Mouse (Mus musculus): ENCODE results near the gene Chid1.
A peak's percentile ranks its signal among the peaks of the same experiment; 100 is the strongest.

The Chid1 gene

DNA sequence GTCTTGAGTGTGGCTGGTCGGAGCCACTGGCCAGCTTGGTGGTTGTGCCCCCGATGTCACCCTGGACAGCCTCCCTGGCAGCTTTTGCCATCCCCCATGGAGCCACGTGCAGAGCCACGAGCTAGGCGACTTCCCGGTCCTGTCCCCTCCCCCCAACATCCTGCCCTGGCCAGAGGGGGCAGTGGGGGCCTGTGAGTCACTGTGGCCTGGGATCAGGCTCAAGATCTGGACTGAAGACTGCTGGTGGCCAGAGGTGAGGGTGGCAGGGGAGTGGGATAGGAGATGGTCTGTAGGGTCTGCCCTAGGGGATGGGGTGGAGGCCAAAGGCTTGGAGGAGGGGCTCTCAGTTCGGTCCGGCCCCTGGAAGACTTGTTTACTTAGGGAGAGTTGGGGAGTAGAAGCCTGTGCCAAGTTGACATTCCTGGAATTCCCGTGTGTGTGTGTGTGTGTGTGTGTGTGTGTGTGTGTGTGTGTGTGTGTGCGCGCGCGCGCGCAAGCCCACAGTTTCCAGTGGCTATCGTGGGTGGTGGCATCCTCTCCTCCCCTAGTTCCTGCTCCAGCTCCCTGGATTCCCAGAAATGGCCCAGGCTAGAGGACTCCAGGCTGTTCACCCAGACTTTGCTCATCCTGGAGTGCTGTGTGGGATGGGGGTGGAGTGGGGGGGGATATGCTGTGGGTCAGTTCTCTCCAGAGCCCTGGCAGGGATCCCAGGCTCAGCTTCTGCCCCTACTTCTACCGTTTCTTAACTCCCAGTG lies 63.3 kb downstream of the Chid1 start:
- DNase-seq (ENCODE audit: low spot score in 2 of 2): no peak

DNA sequence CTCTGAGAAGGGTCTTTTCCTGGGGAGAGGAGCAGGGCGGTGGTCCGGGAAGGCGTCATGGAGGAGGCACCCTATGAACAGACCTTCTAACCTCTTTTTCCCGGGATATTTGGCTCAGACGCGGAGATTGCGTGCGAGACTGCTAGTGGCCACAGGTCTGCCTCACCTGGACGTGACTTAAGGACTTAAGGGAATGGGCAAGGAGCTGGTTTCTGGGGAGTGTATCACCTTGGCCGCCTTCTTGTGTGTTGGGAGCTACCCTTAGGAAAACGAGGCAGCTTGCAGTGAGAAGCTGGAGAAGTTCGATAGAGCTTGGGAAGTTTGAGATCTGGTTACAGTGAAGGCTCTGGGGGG lies 63.9 kb downstream of the Chid1 start:
- DNase-seq (ENCODE audit: low spot score in 2 of 2): no peak

DNA sequence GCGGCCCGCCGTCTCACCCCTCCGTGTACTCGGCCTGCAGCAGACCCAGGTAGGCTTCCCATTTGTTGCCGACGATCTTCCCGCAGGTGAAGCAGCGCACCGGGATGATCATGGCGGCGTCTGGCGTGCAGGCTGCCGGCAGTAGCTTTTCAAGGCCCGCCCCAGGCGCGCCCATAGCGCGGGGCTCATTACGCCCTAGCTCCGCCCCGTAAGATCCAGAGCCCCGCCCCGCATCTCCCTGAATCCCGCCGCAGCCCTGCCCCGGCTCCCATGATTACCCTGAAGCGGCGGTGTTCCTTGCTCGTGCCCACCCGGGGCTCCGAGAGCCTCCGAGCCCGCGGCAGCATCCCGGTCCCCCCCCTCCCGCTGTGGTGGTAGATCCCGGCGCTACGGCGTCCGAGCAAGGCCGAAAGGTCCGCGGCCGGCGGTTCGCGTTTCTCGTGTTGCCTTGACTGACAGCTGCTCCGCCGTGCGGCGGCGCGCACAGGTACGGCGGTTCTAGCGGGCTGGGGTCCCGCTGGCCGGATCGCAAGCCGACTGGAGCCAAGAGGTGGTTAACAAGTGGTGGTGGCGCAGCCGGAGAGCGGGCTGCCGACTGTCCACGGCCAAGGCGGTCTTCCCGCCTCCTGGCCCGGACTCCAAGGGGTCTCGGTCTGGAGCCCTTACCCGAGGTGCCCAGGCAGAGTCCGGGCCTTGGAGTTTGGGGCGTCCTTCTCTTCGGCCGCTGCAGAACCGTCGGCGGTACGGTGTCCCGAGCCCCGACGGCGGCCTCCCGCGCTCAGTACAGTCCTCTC lies 64.4 kb downstream of the Chid1 start, which contains the start of the genes Polr2l and Tspan4:
Gene Polr2l, minus strand, starts transcription at position 122 of the 794 bp plus-strand sequence.
Gene Tspan4, plus strand, starts transcription at position 230 of the 794 bp plus-strand sequence.
- peak; percentile 79 to 86 for DNase-seq (ENCODE audit: low spot score in 2 of 2)

DNA sequence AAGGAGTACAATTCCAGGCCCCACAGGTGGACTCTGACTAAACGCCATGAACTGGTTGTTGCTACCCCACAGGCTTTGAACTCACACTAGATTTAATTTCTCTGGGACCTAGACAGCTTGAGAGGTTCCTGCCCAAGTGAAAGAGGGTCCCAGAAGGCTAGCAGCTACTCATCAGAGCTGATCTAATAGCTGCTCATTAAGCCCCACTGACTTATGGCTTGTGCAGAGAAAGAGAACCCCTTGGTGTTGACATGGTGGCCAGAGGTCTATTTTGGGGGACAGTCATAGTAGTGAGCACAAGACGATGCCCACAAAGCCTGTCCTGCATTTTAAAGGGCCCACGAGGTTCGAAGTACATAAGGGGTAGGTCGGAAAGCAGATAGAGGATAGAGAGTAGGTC lies 65.5 kb downstream of the Chid1 start:
- DNase-seq (ENCODE audit: low spot score in 2 of 2): no peak

DNA sequence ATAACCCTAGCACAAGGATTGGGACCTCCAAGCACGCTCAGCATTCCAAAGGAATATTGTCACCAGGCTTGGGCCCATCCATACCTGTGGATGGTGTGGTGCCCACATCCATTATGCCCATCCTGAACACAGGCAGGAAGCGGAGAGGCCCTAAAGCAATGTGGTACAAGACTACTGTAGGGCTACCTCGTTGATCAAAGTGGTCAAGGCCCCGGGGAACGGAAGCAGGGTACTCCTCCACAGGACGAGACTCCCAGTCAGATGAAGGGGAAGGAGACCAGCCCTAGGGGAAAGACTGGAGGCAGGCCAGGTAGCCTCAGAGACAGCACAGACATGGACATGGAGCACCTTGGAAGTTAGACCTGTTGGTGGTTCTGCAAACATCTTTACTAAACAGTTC lies 66.9 kb downstream of the Chid1 start:
- DNase-seq (ENCODE audit: low spot score in 2 of 2): no peak

DNA sequence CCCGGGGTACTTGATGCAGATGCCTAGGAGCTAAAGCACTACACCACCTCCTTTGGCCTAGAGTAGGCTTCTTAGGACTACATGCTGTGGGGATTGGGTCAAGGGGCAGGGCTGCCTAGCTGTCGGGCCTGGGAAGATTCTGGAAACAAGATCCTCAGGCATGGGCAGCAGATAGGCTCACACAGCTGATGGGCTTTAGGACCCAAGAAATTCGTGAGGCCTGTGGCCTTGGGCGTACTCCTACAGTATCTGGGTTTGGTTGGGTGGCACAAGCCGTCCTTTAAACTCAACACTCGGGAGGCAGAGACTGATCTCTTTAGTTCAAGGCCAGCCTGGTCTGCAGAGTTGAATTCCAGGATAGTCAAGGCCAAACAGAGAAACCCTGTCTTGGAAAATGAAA lies 67.4 kb downstream of the Chid1 start:
- no peak for DNase-seq (ENCODE audit: low spot score in 2 of 2)

DNA sequence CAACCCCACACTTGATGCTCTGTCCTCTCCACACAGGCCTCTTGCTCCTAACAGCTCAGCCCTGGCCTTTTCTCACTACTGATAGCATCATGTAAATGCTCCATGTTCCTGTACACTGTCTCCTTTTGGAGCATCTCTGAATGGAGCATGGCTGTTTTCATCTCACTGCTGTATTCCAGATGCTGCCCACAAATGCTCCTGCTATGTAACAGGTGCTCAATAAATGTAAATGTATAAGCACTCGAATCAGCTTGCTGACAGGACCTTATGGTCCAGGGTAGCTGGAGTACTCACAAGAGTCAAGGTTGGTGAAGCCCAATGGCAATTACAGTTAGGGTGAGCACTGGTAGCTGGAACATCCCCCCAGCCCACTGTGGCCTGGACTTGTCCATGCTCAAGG lies 68.4 kb downstream of the Chid1 start:
- DNase-seq (ENCODE audit: low spot score in 2 of 2): no peak

DNA sequence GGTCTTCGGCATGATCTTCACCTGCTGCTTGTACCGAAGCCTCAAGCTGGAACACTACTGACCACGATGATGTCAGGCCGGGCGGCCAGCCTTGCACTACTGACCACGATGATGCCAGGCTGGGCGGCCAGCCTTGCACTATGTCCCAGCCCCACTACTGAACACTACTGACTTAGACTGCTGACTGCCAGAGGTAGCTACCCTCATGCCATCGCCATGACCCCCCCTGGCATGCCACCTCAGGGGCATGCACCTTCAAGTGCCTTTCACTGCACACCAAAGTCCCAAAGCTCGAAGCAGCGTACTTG lies 69.1 kb downstream of the Chid1 start:
- no peak for DNase-seq (ENCODE audit: low spot score in 2 of 2)

DNA sequence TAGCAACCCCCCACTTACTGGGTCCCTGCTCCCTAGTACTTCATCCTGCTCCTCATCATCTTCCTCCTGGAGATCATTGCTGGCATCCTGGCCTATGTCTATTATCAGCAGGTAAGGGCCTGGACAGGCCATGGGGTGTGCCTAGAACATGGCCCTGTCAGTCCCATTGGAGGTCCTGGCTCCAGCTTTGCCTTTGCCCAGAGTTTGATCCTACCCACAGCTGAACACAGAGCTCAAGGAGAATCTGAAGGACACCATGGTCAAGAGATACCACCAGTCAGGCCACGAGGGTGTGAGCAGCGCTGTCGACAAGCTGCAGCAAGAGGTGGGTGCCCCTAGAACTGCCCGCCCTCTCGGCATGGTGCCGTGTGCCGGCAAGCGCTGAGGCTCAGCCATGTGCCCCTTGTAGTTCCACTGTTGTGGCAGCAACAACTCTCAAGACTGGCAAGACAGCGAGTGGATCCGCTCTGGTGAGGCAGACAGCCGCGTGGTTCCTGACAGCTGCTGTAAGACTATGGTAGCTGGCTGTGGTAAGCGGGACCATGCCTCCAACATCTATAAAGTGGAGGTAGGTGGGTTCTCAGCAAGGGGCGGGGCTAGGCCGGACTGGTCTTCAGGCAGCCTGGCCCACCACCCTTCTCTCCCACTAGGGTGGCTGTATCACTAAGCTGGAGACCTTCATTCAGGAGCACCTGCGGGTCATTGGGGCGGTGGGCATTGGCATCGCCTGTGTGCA lies 69.6 kb downstream of the Chid1 start:
- DNase-seq (ENCODE audit: low spot score in 2 of 2): no peak

DNA sequence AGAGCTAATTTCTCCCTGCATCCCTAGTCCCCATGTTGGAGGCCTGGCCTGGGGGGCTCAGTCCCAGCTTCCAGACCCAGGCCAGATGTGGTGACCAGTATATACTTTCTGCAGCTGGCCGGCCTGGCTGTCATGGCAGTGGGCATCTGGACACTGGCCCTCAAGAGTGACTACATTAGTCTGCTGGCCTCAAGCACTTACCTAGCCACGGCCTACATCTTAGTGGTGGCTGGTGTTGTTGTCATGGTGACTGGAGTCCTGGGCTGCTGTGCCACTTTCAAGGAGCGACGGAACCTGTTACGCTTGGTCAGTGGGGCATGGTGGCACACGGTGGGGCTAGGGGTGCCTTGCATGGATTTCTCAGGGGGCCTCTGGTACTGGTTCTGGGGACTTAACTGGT lies 70.3 kb downstream of the Chid1 start:
- DNase-seq (ENCODE audit: low spot score in 2 of 2): no peak

DNA sequence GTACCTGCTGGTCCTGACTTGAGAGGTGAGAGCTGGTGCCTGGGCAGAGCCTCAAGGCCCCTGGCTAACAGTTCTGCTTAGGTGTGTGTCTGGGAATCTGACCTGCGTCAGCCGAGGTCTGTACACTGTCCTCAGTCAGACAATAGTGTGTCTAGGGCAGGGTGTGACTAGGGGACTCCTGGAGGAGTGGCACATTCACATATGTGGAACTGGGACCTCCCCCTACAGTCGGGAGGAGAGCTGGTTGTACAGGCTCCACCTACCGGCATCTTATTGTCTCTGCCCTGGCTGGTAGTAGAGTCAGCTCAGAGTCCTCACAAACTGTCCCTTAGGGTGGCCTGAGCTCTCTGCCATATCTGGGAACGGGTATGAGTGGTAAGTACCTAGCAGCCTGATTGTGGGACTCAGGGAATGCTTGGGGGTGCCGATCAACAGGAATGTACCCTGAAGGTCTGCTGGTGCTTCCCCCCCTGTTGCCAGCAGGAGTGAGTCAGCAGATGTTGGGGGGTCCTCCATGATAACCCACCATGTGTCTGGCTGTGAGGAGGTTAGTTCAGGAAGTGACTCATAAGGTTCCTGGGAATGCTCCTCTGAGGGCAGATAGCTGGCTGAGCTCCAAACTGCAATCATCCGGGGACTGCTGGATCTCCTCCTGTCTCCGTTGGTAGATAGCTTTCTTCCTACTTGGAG lies 71.0 kb downstream of the Chid1 start:
- DNase-seq (ENCODE audit: low spot score in 2 of 2): peak; percentile 42 to 57

DNA sequence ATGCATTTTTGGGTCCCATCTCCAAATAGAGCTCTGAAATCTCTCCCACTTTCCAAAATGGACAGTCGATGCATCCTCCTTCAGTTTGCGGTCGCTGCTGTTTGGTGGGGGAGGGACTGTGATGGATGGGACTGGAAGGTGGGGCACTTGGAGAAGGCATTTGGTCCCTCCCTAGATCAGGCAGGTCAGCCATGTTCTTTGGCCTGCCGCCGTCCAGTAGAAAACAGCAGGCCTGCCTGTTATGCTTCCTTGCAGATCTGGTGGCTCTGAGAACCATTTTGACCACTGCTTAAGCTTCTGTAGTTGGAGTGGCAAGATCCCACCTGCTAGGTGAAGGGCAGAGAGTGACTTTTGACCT lies 71.5 kb downstream of the Chid1 start:
- DNase-seq (ENCODE audit: low spot score in 2 of 2): no peak

DNA sequence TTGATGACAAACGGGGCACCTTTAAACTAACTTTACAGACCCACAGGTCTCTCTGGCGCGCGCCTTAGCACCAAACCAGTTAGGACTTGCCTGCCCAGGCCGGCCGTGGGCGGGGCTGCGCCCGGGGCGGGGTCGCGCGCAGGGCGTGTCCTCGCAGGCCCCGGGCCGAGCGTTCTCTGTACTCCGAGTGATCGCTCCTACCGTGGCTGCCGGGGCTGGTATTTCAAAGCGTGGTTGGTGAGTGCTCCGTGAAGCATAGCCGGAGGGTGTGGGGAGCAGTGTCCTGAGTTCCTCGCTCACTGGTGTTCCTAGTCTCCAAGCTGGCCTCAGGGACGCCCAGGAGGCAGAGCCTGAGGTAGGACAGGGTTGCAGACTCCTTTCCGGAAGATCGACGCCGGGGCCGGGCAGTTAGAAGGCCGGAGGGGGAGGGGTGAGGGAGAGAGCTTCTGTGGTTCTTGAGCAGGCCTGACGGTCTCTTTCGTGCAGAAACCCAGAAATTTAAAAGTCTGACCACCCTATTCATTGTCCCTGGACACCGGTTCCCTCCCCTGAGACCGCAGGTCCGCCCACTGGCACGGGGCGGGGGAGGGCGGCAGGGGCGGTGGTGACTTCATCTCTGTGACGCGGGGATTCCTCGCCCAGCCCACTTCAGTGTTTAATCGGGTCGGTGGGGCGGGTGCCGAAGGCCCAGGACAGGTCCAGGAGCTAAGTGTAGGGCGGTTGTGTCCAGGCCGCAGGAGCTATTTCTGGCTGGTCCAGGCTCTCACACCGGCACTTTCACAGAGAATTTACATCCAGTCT lies 72.2 kb downstream of the Chid1 start, which contains the start of gene Cd151:
Gene Cd151, plus strand, starts transcription at position 163 of the 801 bp plus-strand sequence.
- DNase-seq (ENCODE audit: low spot score in 2 of 2): peak in 1 of 2 experiments; percentile 52

DNA sequence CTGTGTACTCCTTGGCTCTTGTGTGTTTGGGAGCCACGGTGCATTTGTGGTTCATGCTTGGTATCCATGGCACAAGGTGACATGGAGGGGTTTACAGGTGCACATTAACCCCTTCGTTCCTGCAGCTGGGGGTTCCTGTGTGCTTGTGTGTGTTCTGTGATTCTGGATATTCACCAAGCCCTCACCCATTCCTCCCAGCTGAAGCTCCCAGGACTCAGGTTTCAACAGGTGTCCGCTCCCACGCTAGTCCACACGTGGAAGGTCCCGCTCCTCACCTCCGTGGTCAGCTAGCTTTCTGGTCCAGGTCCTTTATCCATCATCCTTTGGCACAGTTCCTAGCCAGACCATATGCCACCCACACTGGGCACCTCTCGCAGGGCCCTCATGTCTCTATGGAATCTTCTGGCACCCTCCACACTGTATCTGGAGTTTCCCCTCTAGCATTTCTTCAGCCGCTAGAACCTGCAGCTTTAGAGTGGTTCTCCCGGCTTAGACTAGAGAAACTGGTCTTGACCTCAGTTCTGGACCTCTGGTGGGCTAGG lies 73.0 kb downstream of the Chid1 start:
- no peak for DNase-seq (ENCODE audit: low spot score in 2 of 2)

DNA sequence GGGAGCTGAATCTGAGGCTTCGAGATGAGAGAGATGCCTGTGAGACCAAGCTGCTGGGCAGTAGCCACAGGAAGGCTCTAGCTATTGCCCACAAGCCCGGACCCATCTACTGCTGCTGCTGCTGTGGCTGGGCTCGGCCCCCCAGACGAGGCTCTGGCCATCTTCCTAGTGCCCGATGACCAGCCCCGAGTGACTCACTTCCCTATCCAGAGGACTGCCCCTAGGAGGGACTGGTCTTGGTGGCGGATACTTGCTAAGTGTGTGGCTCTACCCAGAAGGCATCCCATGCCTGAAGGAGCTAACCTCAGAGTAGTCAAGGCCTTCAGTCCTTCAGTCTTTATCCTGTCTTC lies 73.6 kb downstream of the Chid1 start:
- DNase-seq (ENCODE audit: low spot score in 2 of 2): no peak

DNA sequence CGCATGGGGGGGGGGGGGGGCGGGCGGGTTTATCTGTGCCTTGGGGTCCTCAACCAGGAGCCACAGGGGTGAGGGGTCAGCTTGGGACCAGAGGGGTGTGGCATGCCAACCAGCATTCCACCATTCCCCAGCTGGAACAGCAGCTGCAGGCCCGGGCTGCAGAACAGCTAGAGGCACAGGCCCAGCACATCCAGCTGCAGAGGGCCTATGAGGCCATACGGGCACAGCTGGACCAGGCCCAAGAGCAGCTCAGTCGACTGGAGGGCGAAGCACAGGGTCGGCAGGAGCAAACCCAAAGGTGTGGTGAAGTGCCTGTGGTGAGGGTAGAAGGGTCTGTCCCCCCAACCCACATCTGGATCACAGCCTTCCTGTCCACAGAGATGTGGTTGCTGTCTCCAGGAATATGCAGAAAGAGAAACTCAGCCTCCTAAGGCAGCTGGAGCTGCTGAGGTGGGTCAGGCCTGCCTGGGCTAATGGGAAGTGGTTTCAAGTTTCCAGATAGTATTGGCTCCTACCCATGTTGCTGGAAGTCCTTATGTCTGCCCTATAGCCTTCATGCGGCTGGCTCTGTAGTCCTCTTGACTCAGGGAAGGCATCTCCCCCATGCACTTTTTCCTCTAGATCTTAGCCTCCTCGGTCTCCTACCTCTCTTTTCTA lies 74.1 kb downstream of the Chid1 start:
- DNase-seq (ENCODE audit: low spot score in 2 of 2): no peak

DNA sequence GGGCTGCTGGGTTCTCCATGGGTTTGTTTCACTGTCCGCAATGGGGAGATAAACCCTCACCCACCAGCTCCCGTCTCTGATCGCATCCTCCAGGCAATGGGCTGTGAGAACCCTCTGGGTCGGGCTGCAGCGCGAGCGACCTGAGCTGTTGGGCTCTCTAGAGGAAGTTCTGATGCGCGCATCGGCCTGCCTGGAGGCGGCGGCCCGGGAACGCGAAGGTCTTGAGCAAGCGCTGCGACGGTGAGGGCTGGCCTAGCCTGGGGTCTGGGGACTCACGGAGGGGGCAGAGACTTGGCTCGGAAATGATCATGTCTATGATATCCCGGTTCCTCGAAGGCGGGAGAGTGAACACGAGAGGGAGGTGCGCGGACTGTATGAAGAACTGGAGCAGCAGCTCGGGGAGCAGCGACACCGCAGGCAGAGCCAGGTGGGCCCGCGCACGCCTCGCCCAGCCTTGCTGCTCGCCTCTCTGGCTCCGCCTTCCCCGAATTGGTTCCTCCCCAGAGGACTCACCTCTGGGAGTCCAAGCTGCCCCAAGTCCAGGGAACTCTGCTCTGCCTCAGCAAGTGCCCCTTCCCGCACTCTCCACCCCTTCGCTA lies 75.0 kb downstream of the Chid1 start:
- peak in 1 of 2 experiments; percentile 45 for DNase-seq (ENCODE audit: low spot score in 2 of 2)

DNA sequence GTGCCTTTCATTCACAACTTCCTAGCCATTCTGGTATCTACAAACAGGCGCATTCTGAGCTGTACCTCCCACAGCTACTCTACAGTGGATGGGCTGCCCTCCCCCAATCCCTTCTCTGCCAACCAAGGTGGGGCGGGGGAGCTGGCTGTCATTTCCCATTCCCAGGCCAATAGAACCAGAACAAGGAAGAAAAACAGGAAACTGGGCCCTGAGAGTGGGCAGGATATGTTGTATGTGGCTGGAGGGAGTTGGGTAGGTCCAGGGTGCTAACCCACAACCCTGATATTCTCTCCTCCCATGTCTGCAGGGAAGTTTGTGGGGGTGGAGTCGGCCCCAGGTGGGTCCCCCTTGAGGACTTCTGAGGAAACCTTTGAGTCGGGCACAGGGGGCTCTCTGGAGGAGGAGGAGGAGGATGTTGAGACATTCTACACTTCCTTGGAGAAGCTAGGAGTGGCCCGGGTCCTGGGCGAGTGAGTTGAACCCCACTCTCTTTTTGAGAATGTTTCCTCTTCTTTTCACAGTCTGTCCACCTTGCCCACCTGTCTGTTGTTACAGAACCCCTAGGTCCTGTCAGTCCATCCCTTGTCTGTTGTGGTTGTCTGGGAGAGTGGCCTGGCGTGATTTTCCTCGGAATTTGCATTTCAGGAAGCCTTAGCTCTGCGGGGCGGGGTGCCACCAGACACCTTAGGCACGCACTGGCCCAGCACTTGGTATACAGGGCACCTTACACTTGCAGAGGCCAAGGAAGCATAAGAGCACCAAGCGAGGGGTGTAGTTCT lies 75.6 kb downstream of the Chid1 start:
- no peak for DNase-seq (ENCODE audit: low spot score in 2 of 2)

DNA sequence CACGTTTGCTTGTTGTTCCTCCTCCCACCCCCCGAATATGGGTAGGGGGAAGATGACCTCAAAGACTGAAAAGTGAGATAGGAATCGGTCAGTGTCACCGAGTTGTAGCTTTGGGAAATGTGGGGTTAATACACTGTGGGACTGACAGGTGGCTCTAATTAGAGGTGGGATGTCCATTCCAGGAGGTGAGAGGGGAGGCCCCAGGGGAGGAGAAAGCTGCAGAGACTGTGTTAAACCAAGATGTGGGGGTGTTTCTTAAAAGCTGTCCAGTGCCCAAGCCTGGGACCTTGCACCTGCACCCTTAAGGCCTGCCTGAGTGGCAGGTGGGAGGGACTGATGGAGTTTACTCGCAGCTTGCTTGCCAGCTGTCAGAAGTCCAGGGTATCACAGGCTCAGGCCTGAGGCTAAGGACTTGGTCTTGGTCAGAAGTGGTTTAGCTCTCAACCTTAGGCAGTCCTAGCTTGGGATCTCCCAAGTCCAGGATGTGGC lies 77.3 kb downstream of the Chid1 start:
- no peak for DNase-seq (ENCODE audit: low spot score in 2 of 2)
